Mouse (Mus musculus) kidney, postnatal 0 days (tissue): ENCODE measurements around the gene Myo7a. TPM values are rescaled to one million over a fixed set of nuclear protein-coding genes. Genes with fewer than 3 reads are reported as not detected.

ENCODE experiments used
- ATAC-seq: fragments of 200-750 bp; cut with Nextera tagmentation; replicated peaks from 2 replicates; pipeline ENCODE4 v1.8.0; 2017; ENCODE audit warnings: low read depth, moderate number of reproducible peaks, moderate TSS enrichment, moderate library complexity; ENCODE audit not compliant: low FRiP score
- DNase-seq: peaks from one replicate; pipeline ENCODE4 v3.0.0-alpha.2; 2016; ENCODE audit warnings: low spot score
- H3K27ac ChIP-seq: fragments of 300-500 bp; sonication (generic); 2 replicates; pipeline ENCODE4 v1.5.1; 2014; ENCODE audit warnings: mild to moderate bottlenecking
- H3K27me3 ChIP-seq: fragments of 300-500 bp; sonication (generic); 2 replicates; pipeline ENCODE4 v1.6.1; 2014; ENCODE audit warnings: low read length, mixed read lengths; ENCODE audit not compliant: insufficient read depth
- H3K36me3 ChIP-seq: fragments of 300-500 bp; sonication (generic); 2 replicates; pipeline ENCODE4 v1.6.1; 2014; ENCODE audit warnings: low read length, mixed read lengths; ENCODE audit not compliant: insufficient read depth
- H3K4me1 ChIP-seq: fragments of 300-500 bp; sonication (generic); replicated peaks from 2 replicates; pipeline ENCODE4 v1.6.1; 2014; ENCODE audit warnings: antibody characterized with exemption, low read length, mixed read lengths; ENCODE audit not compliant: insufficient read depth
- H3K4me2 ChIP-seq: fragments of 300-500 bp; sonication (generic); 2 replicates; pipeline ENCODE4 v1.6.1; 2014; ENCODE audit warnings: mild to moderate bottlenecking, low read length, moderate library complexity, mixed read lengths
- H3K4me3 ChIP-seq: fragments of 300-500 bp; sonication (generic); replicated peaks from 2 replicates; pipeline ENCODE4 v1.5.1; 2014; ENCODE audit warnings: low read depth, low read length
- H3K9ac ChIP-seq: fragments of 300-500 bp; sonication (generic); 2 replicates; pipeline ENCODE4 v1.6.1; 2014; ENCODE audit warnings: low read depth, low read length
- H3K9me3 ChIP-seq: fragments of 300-500 bp; sonication (generic); replicated peaks from 2 replicates; pipeline ENCODE4 v1.6.1; 2016; ENCODE audit warnings: low read length, inconsistent platforms, mixed read lengths
- CTCF ChIP-seq: IDR thresholded peaks from 2 replicates; pipeline ENCODE4 v1.5.1; 2016; ENCODE audit warnings: antibody characterized with exemption, low read depth, mild to moderate bottlenecking, moderate library complexity
- WGBS: fragments of 180-500 bp; shearing (Covaris S2); extraction: QIAGEN DNeasy Blood & Tissue Kit; methylation state at CpG from one replicate; pipeline ENCODE4 v1.1.7; 2014; 5-methylcytosine and 5-hydroxymethylcytosine counted together
- polyA plus RNA-seq: library from polyadenylated mRNA; unstranded; fragments of >200 nt; fragmentation: Nextera tagmentation; extraction: Ambion mirVana; gene quantifications from 2 replicates; pipeline ENCODE4 v1.2.1, GENCODE M21; 2015

The Myo7a gene
- polyA plus RNA-seq, 1 experiment from 2014 or later: 7.6 TPM

DNA sequence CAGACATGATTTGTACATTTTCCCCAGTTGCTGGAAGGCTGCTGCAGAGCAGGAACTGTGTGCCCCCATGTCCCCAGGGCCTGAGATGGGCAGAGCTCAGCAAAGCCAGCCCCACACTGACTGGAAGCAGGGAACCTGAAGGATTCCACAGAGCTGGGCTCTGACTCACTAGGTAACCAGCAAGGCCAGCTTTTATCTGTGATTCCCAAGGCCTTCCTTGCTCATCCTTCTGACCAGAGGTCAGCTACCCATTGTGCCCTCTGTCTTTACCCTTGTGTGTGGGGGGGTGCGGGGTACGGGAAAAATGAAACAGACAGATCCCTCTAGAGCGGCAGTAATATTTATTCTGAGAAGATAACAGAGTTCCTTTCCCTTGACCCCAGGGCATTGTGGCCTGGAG is 1.9 kb upstream of the Myo7a start:
- no peak overlapping the region for H3K27ac ChIP-seq
- WGBS: 71% methylated on average over 3 of the region's 3 CpGs

DNA sequence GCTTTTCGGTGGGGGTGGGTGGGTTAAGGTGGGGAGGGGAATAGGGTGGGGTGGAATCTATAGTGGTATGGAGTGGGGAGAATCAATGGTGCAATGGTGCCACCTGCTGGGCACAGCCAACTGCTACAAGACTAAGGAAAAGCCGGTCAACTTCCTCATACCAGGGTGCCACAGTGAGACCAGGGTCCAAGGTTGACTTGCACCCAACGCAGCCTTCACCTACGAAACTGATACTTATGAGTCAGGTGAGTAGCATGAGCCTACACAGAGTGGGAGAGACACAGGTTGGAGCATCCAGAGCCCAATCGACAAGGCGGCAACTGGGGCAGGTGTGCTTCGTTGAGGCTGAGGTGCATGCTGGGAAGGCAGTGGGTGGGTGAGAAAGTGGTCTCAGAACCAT is 1.0 kb upstream of the Myo7a start:
- 0 out of 2 replicates have a peak, but pooled peaks cover 4% of the 10 kb centered on the region for H3K36me3 ChIP-seq
- H3K9ac ChIP-seq: no peak overlapping the region
- no peaks in the 10 kb centered on the region for H3K27me3 ChIP-seq
- peak; percentile 90 for TF ChIP-seq CTCF
- H3K4me3 ChIP-seq: no peak overlapping the region
- peaks cover 7% of the 10 kb centered on the region for H3K4me1 ChIP-seq
- DNase-seq: peak; percentile 83
- peak overlapping the region; percentile 38 for H3K4me2 ChIP-seq
- WGBS: 8% methylated on average over 7 of the region's 7 CpGs
- no peak overlapping the region for H3K27ac ChIP-seq
- H3K9me3 ChIP-seq: no peaks in the 10 kb centered on the region
- peak; percentile 68 for ATAC-seq

More for the DNA sequence above, 1.9 kb upstream of the Myo7a start:
- no peaks in the 10 kb centered on the region for H3K27me3 ChIP-seq
- no peak overlapping the region for H3K9ac ChIP-seq
- H3K36me3 ChIP-seq: 0 out of 2 replicates have a peak, but pooled peaks cover 4% of the 10 kb centered on the region
- DNase-seq (no peak), ATAC-seq (no peak)
- H3K4me2 ChIP-seq: no peak overlapping the region
- H3K4me3 ChIP-seq: no peak overlapping the region
- peaks cover 7% of the 10 kb centered on the region for H3K4me1 ChIP-seq
- no peaks in the 10 kb centered on the region for H3K9me3 ChIP-seq
- no peak for TF ChIP-seq CTCF

DNA sequence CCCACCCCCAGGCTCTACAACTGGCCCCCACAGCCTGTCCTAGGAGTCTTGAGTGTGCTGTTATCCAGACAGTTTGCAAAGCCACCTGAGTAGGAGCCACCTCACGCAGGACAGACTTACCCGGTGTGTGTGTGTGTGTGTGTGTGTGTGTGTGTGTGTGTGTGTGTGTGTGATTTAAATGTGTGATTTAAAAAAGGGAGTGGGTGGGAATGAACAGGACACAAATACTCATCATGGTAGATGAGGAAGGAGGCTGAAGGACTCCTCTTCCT is 573 bp upstream of the Myo7a start:
- no peak for DNase-seq
- no peak overlapping the region for H3K4me2 ChIP-seq
- H3K9ac ChIP-seq: no peak overlapping the region
- H3K27me3 ChIP-seq: no peaks in the 10 kb centered on the region
- 82% methylated on average over 2 of the region's 2 CpGs for WGBS
- peak overlapping the region; percentile 52; the same call in 1 of the 2 replicates for H3K27ac ChIP-seq
- peaks cover 7% of the 10 kb centered on the region for H3K4me1 ChIP-seq
- H3K4me3 ChIP-seq: no peak overlapping the region
- no peak for ATAC-seq
- H3K9me3 ChIP-seq: no peaks in the 10 kb centered on the region
- H3K36me3 ChIP-seq: 0 out of 2 replicates have a peak, but pooled peaks cover 4% of the 10 kb centered on the region
- TF ChIP-seq CTCF: no peak

DNA sequence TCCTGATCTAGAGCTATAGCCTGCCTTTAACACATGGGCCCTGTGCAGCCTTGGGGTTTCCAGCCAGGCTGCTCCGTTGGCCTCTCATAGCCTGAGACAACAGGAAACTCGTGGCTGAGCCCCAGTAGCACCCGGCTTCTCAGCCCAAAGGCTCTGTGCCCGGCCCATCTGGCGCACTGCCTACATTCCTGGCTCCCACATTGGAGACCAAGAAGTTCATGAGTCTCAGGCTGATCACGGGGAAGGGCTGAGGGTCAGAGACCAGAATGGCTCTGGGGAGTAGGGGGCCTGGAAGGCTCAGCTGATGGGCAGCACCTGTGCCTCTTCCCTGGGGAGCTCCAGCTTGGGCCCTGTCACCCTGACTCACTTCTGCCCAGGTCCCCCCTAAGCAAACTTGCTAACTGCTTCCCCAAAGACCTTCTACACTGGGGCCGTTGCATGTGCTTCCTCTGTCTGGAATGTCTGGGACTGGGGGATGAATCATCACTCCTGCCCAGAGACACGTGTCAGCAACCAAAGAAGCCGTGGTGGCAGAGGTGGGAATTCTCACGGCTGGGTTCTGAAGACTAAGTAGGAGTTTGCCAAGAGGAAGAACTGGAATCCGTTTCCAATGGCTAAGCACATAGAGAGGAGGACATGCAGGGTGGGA is 2.2 kb downstream of the Myo7a start:
- H3K4me3 ChIP-seq: no peak overlapping the region
- no peak overlapping the region for H3K4me2 ChIP-seq

GRCm38 (mm10) chr7:98114656-98115055 is 4.7 kb downstream of the Myo7a start:
- no peak overlapping the region for H3K27ac ChIP-seq
- no peak for TF ChIP-seq CTCF
- ATAC-seq (no peak), DNase-seq (no peak)
- H3K4me1 ChIP-seq: peaks cover 12% of the 10 kb centered on the region
- H3K27me3 ChIP-seq: no peaks in the 10 kb centered on the region; the same call in 1 of the 2 replicates
- no peaks in the 10 kb centered on the region for H3K36me3 ChIP-seq
- no peak overlapping the region for H3K4me2 ChIP-seq
- no peaks in the 10 kb centered on the region for H3K9me3 ChIP-seq
- no peak overlapping the region for H3K9ac ChIP-seq
- H3K4me3 ChIP-seq: no peak overlapping the region
- WGBS: 74% methylated on average over 6 of the region's 6 CpGs

More for the DNA sequence above, 2.2 kb downstream of the Myo7a start:
- DNase-seq: peak; percentile 55
- no peaks in the 10 kb centered on the region for H3K9me3 ChIP-seq
- 0 out of 2 replicates have a peak overlapping the region, but pooled peaks have one; percentile 13 for H3K27ac ChIP-seq
- 33% methylated on average over 11 of the region's 11 CpGs for WGBS
- H3K36me3 ChIP-seq: no peaks in the 10 kb centered on the region
- H3K9ac ChIP-seq: 0 out of 2 replicates have a peak overlapping the region, but pooled peaks have one; percentile 4
- TF ChIP-seq CTCF: no peak
- no peak; the same call in 1 of the 2 replicates for ATAC-seq
- peaks cover 7% of the 10 kb centered on the region for H3K4me1 ChIP-seq
- no peaks in the 10 kb centered on the region; the same call in 1 of the 2 replicates for H3K27me3 ChIP-seq

DNA sequence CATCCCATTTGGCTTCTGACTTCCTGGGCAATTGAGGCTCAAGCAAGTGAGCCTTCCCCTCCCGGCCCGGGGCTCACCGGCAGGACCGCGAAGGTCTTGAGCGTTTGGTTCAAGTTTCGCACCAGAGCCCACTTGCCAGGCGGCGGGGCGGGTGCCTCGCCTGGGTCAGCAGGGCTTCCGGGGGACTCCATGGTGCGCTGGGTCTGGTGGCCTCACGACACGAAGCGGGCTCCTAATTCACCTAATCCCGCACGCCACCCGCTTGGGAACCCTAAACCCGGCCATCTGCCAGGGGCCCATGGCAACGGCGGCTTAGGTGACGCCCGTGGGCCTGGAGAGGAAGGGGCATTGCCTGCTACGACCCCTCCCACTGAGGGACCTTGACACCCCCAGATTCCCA is 8.1 kb downstream of the Myo7a start:
- ATAC-seq (0 out of 2 replicates have a peak, but pooled peaks have one; percentile 15), DNase-seq (peak; percentile 8)
- Histone ChIP-seq H3K27me3 (no peaks in the 10 kb centered on the region; the same call in 1 of the 2 replicates), H3K4me1 (peaks cover 6% of the 10 kb centered on the region; the same call in 1 of the 2 replicates), H3K4me2 (peak overlapping the region; percentile 47), H3K36me3 (no peaks in the 10 kb centered on the region), H3K9me3 (no peaks in the 10 kb centered on the region), H3K4me3 (no peak overlapping the region; the same call in 1 of the 2 replicates), H3K9ac (peak overlapping the region; percentile 36; the same call in 1 of the 2 replicates), H3K27ac (no peak overlapping the region)
- no peak for TF ChIP-seq CTCF
- WGBS: 5% methylated on average over 25 of the region's 25 CpGs
